Mouse (Mus musculus) 3T3-L1 (cell line): ENCODE results near the gene Lrp8.

Experiments used
- DNase-seq: peaks from one replicate; pipeline ENCODE4 v3.0.0-alpha.2; 2015; ENCODE audit warnings: low read depth, low spot score

Lrp8 gene

DNA sequence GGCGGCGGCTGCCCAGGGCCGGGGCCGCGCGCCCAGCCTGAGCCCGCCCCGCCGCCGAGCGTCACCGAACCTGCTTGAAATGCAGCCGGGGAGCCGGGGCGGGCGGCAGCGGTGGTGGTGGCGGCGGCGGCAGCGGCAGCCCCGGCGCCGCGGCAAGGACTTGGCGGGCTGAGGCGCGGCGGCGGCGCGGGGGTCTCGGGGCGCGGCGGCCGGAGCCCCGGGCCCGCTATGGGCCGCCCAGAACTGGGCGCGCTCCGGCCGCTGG, at the start of gene Lrp8:
Gene Lrp8 (plus strand): TSS at position 77 of the 265 bp plus-strand sequence.
- no peak for DNase-seq

DNA sequence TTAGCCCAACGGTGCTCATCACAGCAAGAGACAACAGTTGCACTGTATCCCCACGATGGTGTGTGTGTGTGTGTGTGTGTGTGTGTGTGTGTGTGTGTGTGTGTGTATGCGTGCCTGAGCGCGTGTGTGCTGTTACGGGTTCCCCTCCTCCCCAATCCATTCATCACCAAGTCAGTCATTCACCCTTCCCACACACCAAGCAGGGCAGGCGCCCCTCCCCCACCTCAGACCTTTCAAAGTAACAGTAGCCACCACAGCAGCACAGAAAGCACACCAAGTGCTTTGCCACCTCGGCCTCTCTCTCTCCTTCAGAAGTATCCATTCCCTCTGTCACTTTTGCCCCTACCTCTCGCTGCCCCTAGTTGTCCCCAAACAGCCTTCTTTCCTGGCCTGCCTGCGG, 45.8 kb upstream of the Lrp8 start:
- no peak for DNase-seq

DNA sequence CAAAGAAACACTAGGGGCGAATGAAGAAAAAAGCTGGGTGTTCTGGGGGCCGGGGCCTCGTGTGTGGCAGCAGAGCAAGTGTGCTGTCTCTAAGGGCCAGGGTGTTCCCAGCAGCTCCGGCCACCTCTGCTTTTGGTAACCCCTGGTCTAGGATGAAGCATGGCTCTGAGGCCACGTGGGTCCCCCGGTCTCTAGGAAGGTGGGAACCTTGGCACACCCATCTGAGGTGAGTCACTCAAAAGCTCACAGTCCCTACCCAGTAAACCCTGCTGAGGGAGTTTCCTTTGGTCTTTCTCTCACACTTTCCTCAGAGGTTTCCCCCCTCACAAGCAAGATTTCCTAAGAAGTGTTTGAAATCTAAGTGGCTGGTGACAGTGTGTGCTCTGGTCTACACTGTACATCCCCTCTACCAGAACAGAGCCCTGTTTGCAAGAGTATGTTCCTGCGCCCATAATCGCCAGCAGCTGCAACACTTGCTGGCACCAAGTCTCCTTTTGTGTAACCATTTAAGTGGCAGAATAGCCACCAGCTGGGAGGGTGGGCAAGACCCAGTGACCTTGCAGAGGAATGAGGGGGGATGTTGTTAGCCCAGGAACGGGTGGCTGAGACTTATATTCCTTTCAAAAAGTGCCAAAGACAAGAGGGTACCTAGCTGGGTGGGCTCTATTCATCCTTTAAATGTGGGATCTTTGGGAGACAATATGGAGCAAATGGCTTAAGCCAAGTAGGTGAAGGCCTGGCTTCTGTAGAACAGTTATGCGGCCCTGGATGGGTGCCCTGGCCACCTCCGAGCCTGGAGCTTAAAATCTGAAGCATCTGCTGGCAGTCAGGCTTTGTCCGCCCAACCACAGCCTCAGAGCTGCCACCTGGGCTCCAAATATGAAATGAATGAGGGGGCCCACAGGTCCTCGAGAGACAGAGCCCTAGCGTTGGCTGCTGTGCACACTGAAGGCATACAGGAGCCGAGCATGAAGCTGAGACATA, 44.3 kb upstream of the Lrp8 start:
- no peak for DNase-seq

DNA sequence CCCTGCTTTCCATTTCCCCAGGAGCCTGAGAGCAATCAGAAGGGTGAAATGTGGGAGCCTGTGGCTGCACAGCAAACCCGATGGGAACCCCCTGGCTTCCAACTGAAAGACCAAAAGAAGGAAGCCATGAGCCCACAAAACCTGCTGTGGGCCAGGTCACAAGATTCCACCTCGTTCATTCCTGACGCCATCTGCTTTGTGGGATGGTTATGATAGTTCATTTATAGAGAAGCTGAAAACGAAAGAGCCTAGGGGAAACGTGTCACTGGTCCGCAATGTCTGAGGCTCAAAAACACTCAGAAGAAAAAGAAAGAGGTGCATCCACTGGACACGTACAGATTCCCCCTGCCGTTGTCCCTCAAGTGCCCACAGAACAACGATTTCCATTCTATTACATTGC, 43.1 kb upstream of the Lrp8 start:
- DNase-seq: no peak

GRCm38 (mm10) chr4:107763001-107763400, 39.1 kb upstream of the Lrp8 start:
- no peak for DNase-seq

GRCm38 (mm10) chr4:107763598-107763997, 38.5 kb upstream of the Lrp8 start:
- DNase-seq: no peak

DNA sequence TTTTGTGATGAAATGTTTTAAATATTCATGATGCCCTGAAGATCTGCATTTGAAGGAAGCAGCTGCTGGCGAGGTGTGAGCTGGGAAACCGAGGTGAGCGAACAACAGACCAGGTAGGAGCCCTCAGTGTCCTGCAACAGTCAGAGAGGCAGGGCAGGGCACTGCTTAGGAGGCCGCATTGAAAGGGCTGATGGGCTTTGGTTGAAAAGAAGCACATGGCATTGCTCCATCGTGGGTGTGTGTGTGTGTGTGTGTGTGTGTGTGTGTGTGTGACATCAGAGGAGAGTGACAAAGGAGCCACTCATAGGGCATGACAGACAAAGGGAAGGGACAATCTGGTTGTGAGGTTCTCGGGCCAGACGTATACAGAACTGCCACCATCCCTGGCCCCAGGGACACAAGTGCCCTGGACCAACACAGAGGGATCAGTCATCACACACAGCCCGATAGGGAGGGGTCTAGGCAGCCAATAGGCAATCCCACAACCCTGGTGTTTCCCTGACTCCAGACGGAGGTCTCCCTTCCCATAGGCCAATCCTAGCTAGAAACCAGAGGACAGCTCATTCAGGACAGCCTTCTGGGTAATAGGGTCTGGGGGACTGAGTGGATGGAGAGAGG, 36.8 kb upstream of the Lrp8 start:
- DNase-seq: no peak

DNA sequence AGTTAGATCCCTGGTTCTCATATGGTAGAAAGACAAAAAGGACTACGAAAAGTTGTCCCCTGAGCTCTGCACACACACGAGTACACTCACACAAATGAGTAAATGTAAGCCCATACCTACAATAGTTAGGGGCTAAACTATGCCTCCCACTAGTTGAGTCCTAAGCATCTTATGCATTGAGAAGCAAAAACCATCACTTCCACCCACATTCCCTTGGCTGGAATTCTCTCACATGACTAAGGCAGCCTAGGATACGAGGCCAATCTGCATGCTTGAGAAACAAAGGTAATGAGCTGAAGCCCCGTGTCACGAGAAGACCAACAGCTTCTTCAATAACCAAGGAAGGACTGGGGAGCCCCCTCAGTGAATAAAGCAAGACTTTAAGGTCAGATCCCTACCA, 35.9 kb upstream of the Lrp8 start:
- DNase-seq: no peak

GRCm38 (mm10) chr4:107772122-107772825, 29.8 kb upstream of the Lrp8 start:
- DNase-seq: no peak

- no peak for DNase-seq
Measured at GRCm38 (mm10) chr4:107774868-107775267, 27.2 kb upstream of the Lrp8 start.

GRCm38 (mm10) chr4:107775672-107776071, 26.4 kb upstream of the Lrp8 start:
- DNase-seq: no peak

DNA sequence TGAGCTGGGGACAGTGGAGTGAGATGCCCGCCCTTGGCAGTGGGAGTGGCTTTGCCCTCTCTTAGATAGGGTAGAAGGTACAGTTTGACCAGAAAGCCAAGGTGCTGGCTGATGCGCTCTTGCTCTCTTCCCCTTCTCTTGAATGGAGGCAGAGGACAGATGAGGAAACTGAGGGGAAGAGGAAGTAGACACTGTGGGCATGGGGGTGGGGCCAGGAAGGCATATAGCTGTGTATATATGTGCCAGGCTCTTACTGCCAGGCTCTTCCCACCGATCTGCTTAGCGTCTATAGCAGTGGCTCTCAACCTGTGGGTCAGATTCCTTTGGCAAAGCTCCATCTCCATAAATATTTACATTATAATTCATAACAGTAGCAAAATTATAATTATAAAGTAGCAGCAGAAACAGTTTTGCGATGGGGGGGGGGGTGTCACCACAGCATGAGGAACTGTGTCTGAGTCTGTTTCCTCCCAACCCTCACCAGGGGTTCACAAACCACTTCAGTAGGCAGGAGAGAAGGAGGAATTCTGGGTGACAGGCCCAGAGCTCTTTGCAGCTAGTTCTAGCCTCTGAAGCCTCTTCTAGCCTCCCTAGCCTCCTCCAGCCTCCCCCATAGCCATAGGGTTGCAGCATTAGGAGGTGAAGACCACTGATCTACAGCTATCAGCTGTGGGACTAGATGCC, 24.9 kb upstream of the Lrp8 start:
- no peak for DNase-seq

- no peak for DNase-seq
Measured at GRCm38 (mm10) chr4:107783541-107783940, 18.5 kb upstream of the Lrp8 start.

GRCm38 (mm10) chr4:107788841-107789240, 13.2 kb upstream of the Lrp8 start:
- DNase-seq: no peak

GRCm38 (mm10) chr4:107800801-107801200, 1.3 kb upstream of the Lrp8 start:
- DNase-seq: no peak

DNA sequence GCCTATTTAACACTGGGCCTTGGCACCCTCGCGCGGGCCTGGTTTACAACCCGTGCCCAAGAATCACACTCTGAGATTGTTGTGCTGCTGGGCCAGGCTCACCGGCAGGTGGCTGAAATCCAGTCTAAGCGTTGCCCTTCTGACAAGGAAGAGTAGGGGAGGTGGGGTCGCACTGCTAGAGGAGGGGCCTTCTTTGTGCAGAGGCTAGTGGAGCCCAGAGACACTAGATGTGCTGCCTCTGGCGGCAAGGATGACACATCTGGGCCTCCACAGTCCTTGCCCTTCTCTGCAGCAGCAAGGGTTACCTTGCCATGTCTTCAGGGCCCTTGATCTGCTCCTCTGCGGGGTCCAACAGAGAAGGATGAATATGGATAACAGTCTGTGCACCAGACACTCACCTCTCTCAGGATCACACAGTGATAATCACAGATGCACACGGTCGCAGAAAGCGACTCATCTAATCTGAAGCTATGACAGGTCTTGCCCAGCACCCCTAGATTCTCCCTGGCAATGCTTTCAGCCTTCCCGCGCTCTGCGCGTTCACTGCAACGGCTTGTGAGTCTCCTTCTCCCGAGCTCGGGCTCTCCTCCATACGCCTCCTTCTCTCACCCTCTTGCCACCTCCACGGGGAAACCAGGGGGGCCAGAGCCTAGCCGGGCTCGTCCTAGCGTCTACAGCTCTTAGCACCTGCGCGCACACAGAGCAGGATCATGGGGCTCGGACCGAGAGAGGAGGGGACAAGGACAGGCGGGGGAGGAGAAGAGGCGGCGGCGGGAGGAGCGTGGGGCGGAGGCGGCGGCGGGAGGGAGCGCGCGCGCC, 486 bp upstream of the Lrp8 start:
- DNase-seq: peak; percentile 43

GRCm38 (mm10) chr4:107802450-107803331, 630 bp downstream of the Lrp8 start:
- peak; percentile 50 for DNase-seq

DNA sequence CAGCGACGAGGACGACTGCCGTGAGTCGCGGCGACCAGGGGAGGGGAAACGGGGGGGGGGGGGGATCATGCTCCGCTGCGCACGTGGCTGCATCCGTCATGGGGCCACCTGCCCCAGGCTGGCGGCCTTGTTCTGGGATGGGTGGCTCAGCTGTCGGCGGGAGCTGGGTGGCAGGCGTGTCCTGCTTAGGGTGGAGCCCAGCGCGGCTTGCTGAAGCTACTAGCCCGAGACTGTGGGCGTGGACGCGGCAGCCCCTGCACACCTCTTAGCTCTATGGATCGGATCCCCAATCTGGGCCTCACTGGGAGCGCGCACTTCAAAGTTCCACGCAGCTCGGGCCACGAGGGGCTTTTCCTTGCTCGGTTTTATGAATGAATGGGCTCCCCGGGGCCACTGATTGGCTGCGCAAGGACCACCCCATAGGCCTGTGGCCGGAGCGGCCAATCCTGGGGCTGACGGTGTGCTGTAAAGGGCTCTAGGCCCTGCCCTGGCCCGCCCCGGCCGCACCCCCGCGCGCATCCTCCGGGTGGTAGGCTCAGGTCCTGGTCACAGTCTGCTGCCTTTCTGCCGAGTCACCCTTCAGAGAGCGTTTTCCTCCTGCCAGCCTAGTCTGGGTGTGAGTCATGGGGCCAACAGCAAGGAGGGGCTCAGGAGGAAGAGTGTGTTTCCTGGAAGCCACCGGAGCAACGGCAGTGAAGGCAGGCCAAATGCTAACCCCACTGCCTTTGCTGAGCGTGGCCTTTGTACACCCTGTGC, 1.5 kb downstream of the Lrp8 start:
- peak; percentile 94 for DNase-seq

DNA sequence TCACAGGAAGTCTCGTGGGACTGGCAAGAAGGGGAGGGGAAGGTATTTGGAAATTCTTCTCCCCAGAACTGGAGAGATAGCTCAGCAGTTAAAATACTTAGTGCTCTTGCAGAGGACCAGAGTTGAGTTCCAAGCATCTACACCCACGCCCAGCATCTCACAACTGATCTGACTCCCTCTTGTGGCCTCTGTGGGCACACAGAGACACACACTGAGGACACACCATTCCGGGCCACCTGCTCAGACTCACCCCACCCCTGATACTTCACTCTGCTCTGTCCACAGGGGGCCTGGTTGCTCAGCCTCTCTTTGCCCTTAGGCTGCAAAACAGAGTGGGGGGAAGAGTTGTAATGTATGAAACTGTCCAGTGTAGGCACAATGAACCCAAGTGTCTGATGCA, 3.4 kb downstream of the Lrp8 start:
- DNase-seq: peak; percentile 34
